Mouse (Mus musculus): ENCODE data around the gene Cd300lg. TPM values are rescaled to one million over a fixed set of nuclear protein-coding genes. Genes with fewer than 3 reads are reported as not detected.

Gene Cd300lg
- polyA plus RNA-seq (2012; ENCODE audit: insufficient read depth, insufficient read length, low replicate concordance, missing spikeins) = not detected in 2 replicates

DNA sequence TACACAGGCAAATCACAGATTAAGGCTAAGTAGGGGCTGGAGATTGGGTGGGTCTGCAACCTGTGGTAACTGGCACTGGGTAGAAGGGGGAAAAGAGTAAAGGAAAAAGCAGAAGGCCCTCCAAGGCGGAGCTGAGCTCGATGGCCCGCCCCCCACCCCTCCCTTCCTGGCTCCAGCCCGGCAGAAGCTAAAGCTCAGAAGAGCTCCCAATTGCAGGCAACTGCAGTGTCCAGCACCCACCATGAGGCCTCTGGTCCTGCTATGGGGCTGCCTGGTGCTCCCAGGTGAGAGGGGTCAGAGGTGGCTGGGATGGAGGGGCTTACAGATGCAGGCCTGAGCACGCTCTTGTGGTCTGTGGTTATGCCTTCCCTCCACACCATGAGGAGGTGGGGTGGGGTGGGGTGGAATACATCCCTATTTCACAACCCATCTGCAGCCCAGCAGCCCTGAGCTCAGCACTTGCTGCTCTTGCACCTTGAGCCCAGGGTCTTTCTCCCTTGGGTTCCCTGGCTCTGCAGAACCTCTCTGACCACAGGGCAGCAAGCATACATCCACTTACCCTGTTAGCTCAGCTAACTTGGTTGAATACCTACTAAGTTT is at the start of gene Cd300lg:
Gene Cd300lg, plus strand, starts transcription at position 160 of the 600 bp plus-strand sequence.
- TF ChIP-seq CTCF (IDR thresholded peaks at IDR 0.05; ENCODE audit: insufficient read depth, low read depth, low read length) (no peak), POLR2A (IDR thresholded peaks at IDR 0.05; ENCODE audit: insufficient read depth, low read depth, low read length) (no peak)
- Histone ChIP-seq H3K27ac (ENCODE audit: insufficient read depth, low read depth, low read length) (no peak within 1 kb of the TSS), H3K4me1 (ENCODE audit: control insufficient read depth, insufficient read depth, low read length) (no peaks in the 10 kb centered on the region), H3K4me3 (ENCODE audit: insufficient read depth, low read depth, low read length) (no peak within 1 kb of the TSS)
- WGBS = 66% methylated on average over 5 of the region's 5 CpGs

GRCm38 (mm10) chr11:101991813-101992212 is 49.5 kb upstream of the Cd300lg start:
- peak overlapping the region; percentile 1; the same call in 1 of the 2 replicates for H3K27ac ChIP-seq (ENCODE audit: insufficient read depth, low read depth, low read length)
- no peak overlapping the region for H3K4me3 ChIP-seq (ENCODE audit: insufficient read depth, low read depth, low read length)
- H3K4me1 ChIP-seq (ENCODE audit: control insufficient read depth, insufficient read depth, low read length) = peaks cover 10% of the 10 kb centered on the region
- TF ChIP-seq CTCF (IDR thresholded peaks at IDR 0.05; ENCODE audit: insufficient read depth, low read depth, low read length) = no peak
- no peak for TF ChIP-seq POLR2A (IDR thresholded peaks at IDR 0.05; ENCODE audit: insufficient read depth, low read depth, low read length)
- 65% methylated on average over 3 of the region's 3 CpGs for WGBS

- 64% methylated on average over 7 of the region's 7 CpGs for WGBS
- TF ChIP-seq POLR2A (IDR thresholded peaks at IDR 0.05; ENCODE audit: insufficient read depth, low read depth, low read length) (no peak), CTCF (IDR thresholded peaks at IDR 0.05; ENCODE audit: insufficient read depth, low read depth, low read length) (no peak)
- H3K4me1 ChIP-seq (ENCODE audit: control insufficient read depth, insufficient read depth, low read length) = peaks cover 10% of the 10 kb centered on the region
- 0 out of 2 replicates have a peak overlapping the region, but pooled peaks have one; percentile 1 for H3K27ac ChIP-seq (ENCODE audit: insufficient read depth, low read depth, low read length)
- H3K4me3 ChIP-seq (ENCODE audit: insufficient read depth, low read depth, low read length) = no peak overlapping the region
These were observed 48.9 kb upstream of the Cd300lg start for GRCm38 (mm10) chr11:101992411-101992810.

DNA sequence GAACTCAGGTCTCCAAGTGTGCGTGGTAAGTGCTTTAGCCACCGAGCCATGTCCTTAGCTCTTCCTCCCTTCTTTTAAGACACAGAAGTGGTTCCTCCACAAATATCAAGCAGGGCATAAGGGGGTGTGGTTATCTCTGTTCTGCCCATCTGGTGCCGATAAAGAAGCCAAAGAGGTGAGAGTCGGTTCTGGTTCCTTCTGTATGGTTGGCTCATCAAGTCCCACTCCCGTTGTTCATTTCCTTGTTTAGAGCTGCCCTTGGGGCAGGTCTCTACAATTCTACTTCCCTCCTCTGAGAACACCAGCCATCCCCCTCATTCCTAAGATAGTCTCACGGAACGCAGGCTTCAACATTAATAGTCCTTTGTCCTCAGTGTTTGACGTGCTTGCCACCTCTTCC is 47.2 kb upstream of the Cd300lg start:
- H3K4me3 ChIP-seq (ENCODE audit: insufficient read depth, low read depth, low read length) = no peak overlapping the region
- TF ChIP-seq CTCF (IDR thresholded peaks at IDR 0.05; ENCODE audit: insufficient read depth, low read depth, low read length) = no peak
- TF ChIP-seq POLR2A (IDR thresholded peaks at IDR 0.05; ENCODE audit: insufficient read depth, low read depth, low read length) = no peak
- peak overlapping the region; percentile 65 for H3K27ac ChIP-seq (ENCODE audit: insufficient read depth, low read depth, low read length)
- 46% methylated on average over 8 of the region's 8 CpGs for WGBS
- H3K4me1 ChIP-seq (ENCODE audit: control insufficient read depth, insufficient read depth, low read length) = peaks cover 10% of the 10 kb centered on the region

DNA sequence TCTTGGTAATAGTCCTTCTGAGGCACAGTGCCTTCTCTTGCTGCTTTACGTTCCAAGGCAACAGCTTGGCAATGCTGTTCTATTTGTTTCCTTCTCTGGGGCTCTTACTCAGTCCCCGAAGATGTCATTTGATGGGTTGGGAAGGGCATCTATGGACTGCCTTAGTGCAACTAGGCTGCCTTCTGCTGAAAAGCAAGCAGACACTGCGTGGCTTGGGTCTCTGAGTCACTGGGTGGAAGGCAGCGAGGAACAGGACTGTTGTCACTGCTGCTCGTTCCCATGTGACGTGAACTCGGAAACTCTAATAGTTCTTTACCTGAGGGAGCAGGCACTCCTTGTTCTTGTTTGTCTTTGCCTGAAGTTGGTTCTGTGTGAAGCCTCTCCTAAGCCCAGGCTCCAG is 45.4 kb upstream of the Cd300lg start:
- no peak overlapping the region for H3K4me3 ChIP-seq (ENCODE audit: insufficient read depth, low read depth, low read length)
- TF ChIP-seq CTCF (IDR thresholded peaks at IDR 0.05; ENCODE audit: insufficient read depth, low read depth, low read length) (no peak), POLR2A (IDR thresholded peaks at IDR 0.05; ENCODE audit: insufficient read depth, low read depth, low read length) (no peak)
- 51% methylated on average over 7 of the region's 7 CpGs for WGBS

GRCm38 (mm10) chr11:101998258-101998657 is 43.1 kb upstream of the Cd300lg start:
- Histone ChIP-seq H3K4me1 (ENCODE audit: control insufficient read depth, insufficient read depth, low read length) (peaks cover 12% of the 10 kb centered on the region), H3K27ac (ENCODE audit: insufficient read depth, low read depth, low read length) (no peak overlapping the region), H3K4me3 (ENCODE audit: insufficient read depth, low read depth, low read length) (no peak overlapping the region)
- TF ChIP-seq POLR2A (IDR thresholded peaks at IDR 0.05; ENCODE audit: insufficient read depth, low read depth, low read length) (no peak), CTCF (IDR thresholded peaks at IDR 0.05; ENCODE audit: insufficient read depth, low read depth, low read length) (no peak)
- 43% methylated on average over 5 of the region's 5 CpGs for WGBS

More for the DNA sequence above, 45.4 kb upstream of the Cd300lg start:
- peaks cover 15% of the 10 kb centered on the region for H3K4me1 ChIP-seq (ENCODE audit: control insufficient read depth, insufficient read depth, low read length)
- H3K27ac ChIP-seq (ENCODE audit: insufficient read depth, low read depth, low read length) = peak overlapping the region; percentile 32

- no peak overlapping the region for H3K27ac ChIP-seq (ENCODE audit: insufficient read depth, low read depth, low read length)
- no peak for TF ChIP-seq CTCF (IDR thresholded peaks at IDR 0.05; ENCODE audit: insufficient read depth, low read depth, low read length)
- TF ChIP-seq POLR2A (IDR thresholded peaks at IDR 0.05; ENCODE audit: insufficient read depth, low read depth, low read length) = no peak
- peaks cover 12% of the 10 kb centered on the region for H3K4me1 ChIP-seq (ENCODE audit: control insufficient read depth, insufficient read depth, low read length)
These were observed 41.8 kb upstream of the Cd300lg start for GRCm38 (mm10) chr11:101999466-101999865.

DNA sequence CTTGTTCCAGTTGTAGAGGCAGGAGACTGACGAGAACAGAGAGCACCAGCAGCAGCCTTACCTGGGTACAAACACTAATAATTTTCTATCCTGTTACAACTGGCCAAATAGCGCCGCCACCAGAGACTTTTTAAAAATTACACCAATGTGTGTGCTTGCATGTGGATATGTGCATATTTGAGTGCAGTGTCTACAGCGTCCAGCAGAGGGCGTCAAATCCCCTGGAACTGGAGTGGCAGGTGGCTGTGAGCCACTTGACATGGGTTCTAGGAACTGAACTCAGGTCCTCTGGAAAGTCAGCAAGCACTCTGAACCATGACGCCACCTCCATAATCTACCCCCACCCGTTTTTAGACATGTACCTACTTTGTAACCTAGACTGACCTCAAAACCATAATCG is 37.1 kb upstream of the Cd300lg start:
- 94% methylated on average over 8 of the region's 8 CpGs for WGBS
- Histone ChIP-seq H3K4me1 (ENCODE audit: control insufficient read depth, insufficient read depth, low read length) (peaks cover 7% of the 10 kb centered on the region; the same call in 1 of the 2 replicates), H3K27ac (ENCODE audit: insufficient read depth, low read depth, low read length) (no peak overlapping the region), H3K4me3 (ENCODE audit: insufficient read depth, low read depth, low read length) (no peak overlapping the region)
- TF ChIP-seq CTCF (IDR thresholded peaks at IDR 0.05; ENCODE audit: insufficient read depth, low read depth, low read length) (0 out of 2 replicates have a peak, but pooled peaks have one; percentile 27), POLR2A (IDR thresholded peaks at IDR 0.05; ENCODE audit: insufficient read depth, low read depth, low read length) (no peak)

More at GRCm38 (mm10) chr11:101999466-101999865, 41.8 kb upstream of the Cd300lg start:
- WGBS = 57% methylated on average over 4 of the region's 4 CpGs
- H3K4me3 ChIP-seq (ENCODE audit: insufficient read depth, low read depth, low read length) = no peak overlapping the region

GRCm38 (mm10) chr11:102006271-102006670 is 35.0 kb upstream of the Cd300lg start:
- no peak overlapping the region for H3K4me3 ChIP-seq (ENCODE audit: insufficient read depth, low read depth, low read length)
- peaks cover 15% of the 10 kb centered on the region for H3K4me1 ChIP-seq (ENCODE audit: control insufficient read depth, insufficient read depth, low read length)
- TF ChIP-seq POLR2A (IDR thresholded peaks at IDR 0.05; ENCODE audit: insufficient read depth, low read depth, low read length) (no peak), CTCF (IDR thresholded peaks at IDR 0.05; ENCODE audit: insufficient read depth, low read depth, low read length) (no peak)
- 70% methylated on average over 9 of the region's 9 CpGs for WGBS
- H3K27ac ChIP-seq (ENCODE audit: insufficient read depth, low read depth, low read length) = no peak overlapping the region

Data from olfactory bulb, adult 2 months (tissue).